Mouse (Mus musculus) lung, adult 2 months (tissue): ENCODE data around the gene Ctnna3.

Experiments used
- CTCF ChIP-seq: fragments of 200-500 bp; IDR thresholded peaks from 2 replicates; pipeline ENCODE4 v1.5.1; 2011; ENCODE audit warnings: mild to moderate bottlenecking, low read length, control low read depth; ENCODE audit not compliant: insufficient read depth
- POLR2A ChIP-seq: fragments of 200-500 bp; IDR thresholded peaks from 2 replicates; pipeline ENCODE4 v1.6.1; 2011; ENCODE audit warnings: low read depth, mild to moderate bottlenecking, control low read depth, low read length, borderline replicate concordance; ENCODE audit errors: extremely low read depth

DNA sequence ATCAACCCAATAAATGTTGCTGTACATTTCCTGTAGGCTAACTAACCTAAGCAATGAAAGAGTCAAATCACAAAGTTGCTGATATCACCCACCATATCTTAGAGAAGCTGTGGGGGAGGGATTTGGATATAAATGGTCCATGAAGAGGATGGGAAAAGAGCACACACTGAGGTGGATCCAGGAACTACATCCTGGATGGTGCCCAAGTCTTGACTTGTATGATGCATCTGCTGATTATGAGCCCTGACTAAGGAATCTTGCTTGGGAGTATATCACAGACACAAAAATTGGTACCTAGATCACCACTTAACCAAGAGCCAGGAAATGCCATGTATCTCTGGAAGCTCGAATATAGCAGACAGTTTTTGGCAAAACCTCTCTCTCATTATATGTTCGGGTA, 1018.7 kb downstream of the Ctnna3 start:
- TF ChIP-seq POLR2A (no peak), CTCF (no peak)
